18 mouse cellular contexts compared by ENCODE assay signal in genomic region chr16:89071041-89071440, GRCm38 (mm10). TPM values are rescaled to one million over a fixed set of nuclear protein-coding genes. Genes with fewer than 3 reads are reported as not detected.
DNase-seq lines count a peak whose midpoint lies in the region; ATAC-seq and TF ChIP-seq lines count a peak whose summit lies in the region.
"Not testable (repeated sequence)": the region's sequence is repeated elsewhere in the genome, so short reads cannot be mapped to it uniquely, and the experiment has no call there.
"Had no signal": no experiment of that assay in that cellular context is flagged by ENCODE, and none has a peak within 500 bp of the region (broad histone marks: within the 10 kb centered on the region; RNA-seq: fewer than 3 reads in every experiment).

No protein-coding gene starts in this region.

- TF ChIP-seq POLR2A in brain, embryonic 14.5 days (IDR thresholded peaks at IDR 0.05; ENCODE audit: borderline replicate concordance, extremely low read depth, insufficient read depth, insufficient read length, poor library complexity, severe bottlenecking): not testable (repeated sequence)

- DNase-seq in 3T3-L1 (ENCODE audit: low read depth, low spot score) (peak; percentile 42), R1 (ENCODE audit: low read depth, low spot score) (peak; percentile 52)
- DNase-seq in brain, embryonic 14.5 days (ENCODE audit: low read depth): peak; percentile 9
- peak; percentile 57 for DNase-seq in embryo, embryonic 11.5 days (ENCODE audit: low read depth, low spot score)
- peak; percentile 3 for DNase-seq in hindbrain, embryonic 10.5 days (ENCODE audit: low spot score)
- peak; percentile 38 for DNase-seq in kidney, postnatal 10 days
- DNase-seq in lung, embryonic 14.5 days: peak; percentile 84
- peak; percentile 18 for DNase-seq in retina, postnatal 1 day

- 75% methylated on average over 2 of the region's 2 CpGs for WGBS in hindbrain, embryonic 10.5 days
- 45% methylated on average over 2 of the region's 2 CpGs for WGBS in lung, embryonic 14.5 days

- ATAC-seq in lung, embryonic 14.5 days (ENCODE audit: insufficient read depth): not testable (repeated sequence)

- not testable (repeated sequence) for TF ChIP-seq CTCF in brain, embryonic 14.5 days (IDR thresholded peaks at IDR 0.05; ENCODE audit: borderline replicate concordance, extremely low read depth, insufficient read depth, insufficient read length); lung, embryonic 14.5 days (IDR thresholded peaks at IDR 0.05; ENCODE audit: low read depth)

- H3K27me3 ChIP-seq in hindbrain, embryonic 10.5 days (ENCODE audit: insufficient read depth, poor library complexity, severe bottlenecking); lung, embryonic 14.5 days (ENCODE audit: insufficient read depth, low read length): not testable (repeated sequence)

- not testable (repeated sequence) for H3K9ac ChIP-seq in lung, embryonic 14.5 days

- not testable (repeated sequence) for H3K36me3 ChIP-seq in hindbrain, embryonic 10.5 days; lung, embryonic 14.5 days (ENCODE audit: insufficient read depth)

- not testable (repeated sequence) for H3K27ac ChIP-seq in hindbrain, embryonic 10.5 days; lung, embryonic 14.5 days (ENCODE audit: low read depth)

- not testable (repeated sequence) for H3K4me1 ChIP-seq in hindbrain, embryonic 10.5 days (replicated peaks); lung, embryonic 14.5 days (ENCODE audit: insufficient read depth)

- not testable (repeated sequence) for H3K9me3 ChIP-seq in hindbrain, embryonic 10.5 days; lung, embryonic 14.5 days (ENCODE audit: low read depth, low read length)

- not testable (repeated sequence) for H3K4me3 ChIP-seq in hindbrain, embryonic 10.5 days; lung, embryonic 14.5 days (ENCODE audit: low read depth, low read length)

- not testable (repeated sequence) for H3K4me2 ChIP-seq in lung, embryonic 14.5 days

RNA-seq across cellular contexts. Expression of gene 1110025L11Rik, which starts 7.2 kb away (rescaled TPM):
- polyA plus RNA-seq in brain, embryonic 14.5 days (2012; rRNA removed): not detected in 2 replicates
- polyA plus RNA-seq in hindbrain, embryonic 10.5 days (2016; fragmentation: Nextera tagmentation; extraction: Ambion mirVana): not detected in 2 replicates
- polyA plus RNA-seq in lung, embryonic 14.5 days (2014; fragmentation: Nextera tagmentation; extraction: Ambion mirVana): not detected in 2 replicates
- polyA plus RNA-seq: erythroblast, embryonic 14.5 days; forebrain, embryonic 14.5 days; heart, embryonic 13.5 days; hindbrain, embryonic 16.5 days; kidney, adult 2 months; liver, embryonic 13.5 days; lung, embryonic 15.5 days; midbrain, embryonic 11.5 days; neural tube, embryonic 13.5 days had no signal

RNA-seq across cellular contexts. Expression of gene Krtap6-3, which starts 12.8 kb away (rescaled TPM):
- not detected in 2 replicates for polyA plus RNA-seq in brain, embryonic 14.5 days (2012; rRNA removed)
- not detected in 2 replicates for polyA plus RNA-seq in hindbrain, embryonic 10.5 days (2016; fragmentation: Nextera tagmentation; extraction: Ambion mirVana)
- not detected in 2 replicates for polyA plus RNA-seq in lung, embryonic 14.5 days (2014; fragmentation: Nextera tagmentation; extraction: Ambion mirVana)
- polyA plus RNA-seq: erythroblast, embryonic 14.5 days; forebrain, embryonic 14.5 days; heart, embryonic 13.5 days; hindbrain, embryonic 16.5 days; kidney, adult 2 months; liver, embryonic 13.5 days; lung, embryonic 15.5 days; midbrain, embryonic 11.5 days; neural tube, embryonic 13.5 days; testis, adult 2 months had no signal

RNA-seq across cellular contexts. Expression of gene Krtap6-5, which starts 23.4 kb away (rescaled TPM):
- polyA plus RNA-seq in brain, embryonic 14.5 days (2012; rRNA removed): not detected in 2 replicates
- polyA plus RNA-seq in hindbrain, embryonic 10.5 days (2016; fragmentation: Nextera tagmentation; extraction: Ambion mirVana): not detected in 2 replicates
- not detected in 2 replicates for polyA plus RNA-seq in lung, embryonic 14.5 days (2014; fragmentation: Nextera tagmentation; extraction: Ambion mirVana)
- polyA plus RNA-seq: erythroblast, embryonic 14.5 days; forebrain, embryonic 14.5 days; heart, embryonic 13.5 days; hindbrain, embryonic 16.5 days; kidney, adult 2 months; liver, embryonic 13.5 days; lung, embryonic 15.5 days; midbrain, embryonic 11.5 days; neural tube, embryonic 13.5 days; testis, adult 2 months had no signal

RNA-seq across cellular contexts. Expression of gene Gm10228, which starts 29.8 kb away (rescaled TPM):
- polyA plus RNA-seq in brain, embryonic 14.5 days (2012; rRNA removed): not detected in 2 replicates
- polyA plus RNA-seq in hindbrain, embryonic 10.5 days (2016; fragmentation: Nextera tagmentation; extraction: Ambion mirVana): not detected in 2 replicates
- polyA plus RNA-seq in lung, embryonic 14.5 days (2014; fragmentation: Nextera tagmentation; extraction: Ambion mirVana): not detected in 2 replicates
- polyA plus RNA-seq: erythroblast, embryonic 14.5 days; forebrain, embryonic 14.5 days; heart, embryonic 13.5 days; hindbrain, embryonic 16.5 days; kidney, adult 2 months; liver, embryonic 13.5 days; lung, embryonic 15.5 days; midbrain, embryonic 11.5 days; neural tube, embryonic 13.5 days; testis, adult 2 months had no signal

RNA-seq across cellular contexts. Expression of gene Krtap6-1, which starts 39.5 kb away (rescaled TPM):
- polyA plus RNA-seq in brain, embryonic 14.5 days (2012; rRNA removed): not detected in 2 replicates
- not detected in 2 replicates for polyA plus RNA-seq in hindbrain, embryonic 10.5 days (2016; fragmentation: Nextera tagmentation; extraction: Ambion mirVana)
- polyA plus RNA-seq in lung, embryonic 14.5 days (2014; fragmentation: Nextera tagmentation; extraction: Ambion mirVana): not detected in 2 replicates
- polyA plus RNA-seq: erythroblast, embryonic 14.5 days; forebrain, embryonic 14.5 days; heart, embryonic 13.5 days; hindbrain, embryonic 16.5 days; kidney, adult 2 months; liver, embryonic 13.5 days; lung, embryonic 15.5 days; midbrain, embryonic 11.5 days; neural tube, embryonic 13.5 days; testis, adult 2 months had no signal

Comparison
In these comparisons a context has a peak if more than half of its experiments do, and no peak if none do; other contexts are left out.
1. DNase-seq: peak in every context shown above with its lines; median percentile 84 in lung, embryonic 14.5 days; 57 in embryo, embryonic 11.5 days; 52 in R1; 42 in 3T3-L1; 38 in kidney, postnatal 10 days; 18 in retina, postnatal 1 day; 9 in brain, embryonic 14.5 days; 3 in hindbrain, embryonic 10.5 days.